Mouse (Mus musculus) cerebellum, adult 11 months (tissue): ENCODE data around the gene Vmn2r-ps130.
"Not testable (repeated sequence)": the region's sequence is repeated elsewhere in the genome, so short reads cannot be mapped to it uniquely, and the experiment has no call there.

Experiments
- DNase-seq: peaks from one replicate; pipeline ENCODE4 v3.0.0; 2022

Vmn2r-ps130 gene

DNA sequence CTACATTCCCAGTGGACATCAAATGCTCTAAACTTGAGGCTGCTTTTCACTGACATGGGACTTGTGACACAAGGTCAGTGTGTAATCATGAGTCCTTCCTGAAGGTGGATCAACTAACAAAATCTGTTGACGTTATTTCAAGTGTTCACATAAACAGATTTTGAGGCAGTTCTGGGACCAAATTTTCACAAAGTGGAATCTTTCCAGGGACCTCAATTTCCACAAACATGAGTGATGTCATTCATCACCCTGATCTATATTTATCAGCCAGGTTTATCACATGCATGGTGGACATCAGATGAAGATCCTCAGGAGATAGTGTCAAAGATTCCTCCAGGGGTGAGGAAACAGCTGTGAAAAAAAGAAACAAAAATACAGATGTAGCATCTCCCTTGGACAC, at the start of gene Vmn2r-ps130:
TSS of gene Vmn2r-ps130 (plus strand) at position 301 of the 400 bp plus-strand sequence.
- DNase-seq = not testable (repeated sequence)
